ENCODE assay signal across 25 mouse cellular contexts in the genomic region with DNA sequence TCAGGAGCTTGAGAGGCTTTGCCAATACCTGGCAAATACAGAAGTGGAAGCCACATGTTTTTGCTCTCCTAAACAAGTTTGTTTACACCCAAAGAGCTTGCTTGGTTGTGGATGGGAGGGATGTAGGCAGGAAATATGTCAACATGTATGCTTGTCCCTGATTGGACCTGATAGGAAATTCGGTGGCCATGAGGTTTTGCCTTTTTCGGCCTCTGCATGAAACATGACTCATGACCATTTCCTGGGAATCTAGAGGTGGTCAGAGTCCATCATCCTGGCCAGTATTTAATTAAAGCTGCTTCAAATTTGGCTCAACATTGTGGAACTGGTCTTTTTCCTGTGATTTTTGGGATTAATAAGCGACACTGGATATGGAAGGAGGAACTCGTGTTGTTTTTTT. TPM values are rescaled to one million over a fixed set of nuclear protein-coding genes. Genes with fewer than 3 reads are reported as not detected.
"Had no signal": no experiment of that assay in that cellular context is flagged by ENCODE, and none has a peak within 500 bp of the region (broad histone marks: within the 10 kb centered on the region; RNA-seq: fewer than 3 reads in every experiment).

No protein-coding gene starts in this region.

- H3K36me3 ChIP-seq: heart, embryonic 10.5 days; heart, embryonic 13.5 days; heart, embryonic 15.5 days; hindbrain, embryonic 13.5 days; hindbrain, embryonic 15.5 days; limb, embryonic 10.5 days; limb, embryonic 12.5 days; liver, embryonic 12.5 days had no signal

- H3K4me3 ChIP-seq: gastrocnemius, adult 2 months; heart, embryonic 10.5 days; heart, embryonic 13.5 days; heart, embryonic 15.5 days; hindbrain, embryonic 13.5 days; hindbrain, embryonic 15.5 days; limb, embryonic 10.5 days; limb, embryonic 12.5 days; liver, embryonic 12.5 days had no signal

- H3K27ac ChIP-seq: gastrocnemius, adult 2 months; heart, embryonic 10.5 days; heart, embryonic 13.5 days; heart, embryonic 15.5 days; hindbrain, embryonic 13.5 days; hindbrain, embryonic 15.5 days; hindbrain, postnatal 0 days; kidney, postnatal 0 days; limb, embryonic 10.5 days; limb, embryonic 12.5 days; liver, embryonic 12.5 days; liver, embryonic 14.5 days had no signal

- H3K4me1 ChIP-seq: heart, embryonic 10.5 days; heart, embryonic 13.5 days; heart, embryonic 15.5 days; limb, embryonic 10.5 days; limb, embryonic 12.5 days; liver, embryonic 12.5 days had no signal

- H3K4me2 ChIP-seq: heart, embryonic 13.5 days; heart, embryonic 15.5 days; hindbrain, embryonic 13.5 days; hindbrain, embryonic 15.5 days; limb, embryonic 12.5 days; liver, embryonic 12.5 days had no signal

- H3K9me3 ChIP-seq: heart, embryonic 10.5 days; heart, embryonic 13.5 days; heart, embryonic 15.5 days; hindbrain, embryonic 13.5 days; hindbrain, embryonic 15.5 days; limb, embryonic 10.5 days; limb, embryonic 12.5 days; liver, embryonic 12.5 days had no signal

- DNase-seq: gastrocnemius, adult 2 months; gastrocnemius, postnatal 10 days; gastrocnemius, postnatal 25 days; heart, adult 18-20 months; heart, postnatal 14 days; heart, postnatal 36 days; kidney, adult 11 months; kidney, postnatal 14 days; kidney, postnatal 36 days; layer of hippocampus, adult 9-11 months; layer of hippocampus, postnatal 36 days; liver had no signal

- ATAC-seq: hindbrain, postnatal 0 days; intestine, embryonic 16.5 days; liver, embryonic 12.5 days had no signal

- H3K27me3 ChIP-seq: heart, embryonic 15.5 days; hindbrain, embryonic 13.5 days; hindbrain, embryonic 15.5 days; limb, embryonic 12.5 days had no signal

- H3K9ac ChIP-seq: heart, embryonic 13.5 days; heart, embryonic 15.5 days; hindbrain, embryonic 13.5 days; hindbrain, embryonic 15.5 days; limb, embryonic 12.5 days; liver, embryonic 12.5 days; liver, embryonic 14.5 days had no signal

RNA-seq across cellular contexts. Expression of a gene that starts 53.8 kb away (rescaled TPM):
- polyA plus RNA-seq: hindbrain, embryonic 11.5 days; kidney, postnatal 0 days had no signal
